Mouse (Mus musculus): Measurements from ENCODE around the gene Phpt1.
"Not testable (repeated sequence)": the region's sequence is repeated elsewhere in the genome, so short reads cannot be mapped to it uniquely, and the experiment has no call there.

DNA sequence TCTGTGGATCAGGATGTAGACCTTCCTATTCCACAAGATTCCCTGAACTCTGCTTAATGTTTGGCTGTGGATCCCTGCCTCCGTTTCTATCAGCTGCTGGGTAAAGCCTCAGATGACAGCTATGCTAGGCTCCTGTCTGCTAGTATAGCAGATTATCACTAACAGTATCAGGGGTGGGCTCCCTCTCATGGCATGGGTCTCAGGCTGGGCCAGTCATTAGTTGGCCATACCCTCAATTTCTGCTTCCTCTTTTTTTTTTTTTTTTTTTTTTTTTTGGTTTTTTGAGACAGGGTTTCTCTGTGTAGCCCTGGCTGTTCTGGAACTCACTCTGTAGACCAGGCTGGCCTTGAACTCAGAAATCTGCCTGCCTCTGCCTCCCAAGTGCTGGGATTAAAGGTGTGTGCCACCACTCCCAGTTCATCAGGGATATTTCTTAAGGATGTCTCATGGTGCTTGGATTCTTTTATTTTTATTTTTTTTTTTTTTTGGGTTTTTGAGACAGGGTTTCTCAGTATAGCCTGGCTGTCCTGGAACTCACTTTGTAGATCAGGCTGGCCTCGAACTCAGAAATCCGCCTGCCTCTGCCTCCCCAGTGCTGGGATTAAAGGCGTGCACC, 21.7 kb downstream of the Phpt1 start:
- TF ChIP-seq CTCF (IDR thresholded peaks at IDR 0.05; ENCODE audit: control insufficient read depth, insufficient read depth, low read length); POLR2A (IDR thresholded peaks at IDR 0.05; ENCODE audit: borderline replicate concordance, control insufficient read depth, low read depth, low read length): not testable (repeated sequence)

Measured in bone marrow, adult 2 months (tissue).